Mouse (Mus musculus) kidney, postnatal 0 days (tissue): ENCODE data around the gene Reep3. TPM values are rescaled to one million over a fixed set of nuclear protein-coding genes. Genes with fewer than 3 reads are reported as not detected.

Experiments used
- ATAC-seq: fragments of 200-750 bp; cut with Nextera tagmentation; replicated peaks from 2 replicates; pipeline ENCODE4 v1.8.0; 2017; ENCODE audit warnings: low read depth, moderate number of reproducible peaks, moderate TSS enrichment, moderate library complexity; ENCODE audit not compliant: low FRiP score
- DNase-seq: peaks from one replicate; pipeline ENCODE4 v3.0.0-alpha.2; 2016; ENCODE audit warnings: low spot score
- H3K27ac ChIP-seq: fragments of 300-500 bp; sonication (generic); 2 replicates; pipeline ENCODE4 v1.5.1; 2014; ENCODE audit warnings: mild to moderate bottlenecking
- H3K27me3 ChIP-seq: fragments of 300-500 bp; sonication (generic); 2 replicates; pipeline ENCODE4 v1.6.1; 2014; ENCODE audit warnings: low read length, mixed read lengths; ENCODE audit not compliant: insufficient read depth
- H3K36me3 ChIP-seq: fragments of 300-500 bp; sonication (generic); 2 replicates; pipeline ENCODE4 v1.6.1; 2014; ENCODE audit warnings: low read length, mixed read lengths; ENCODE audit not compliant: insufficient read depth
- H3K4me1 ChIP-seq: fragments of 300-500 bp; sonication (generic); replicated peaks from 2 replicates; pipeline ENCODE4 v1.6.1; 2014; ENCODE audit warnings: antibody characterized with exemption, low read length, mixed read lengths; ENCODE audit not compliant: insufficient read depth
- H3K4me2 ChIP-seq: fragments of 300-500 bp; sonication (generic); 2 replicates; pipeline ENCODE4 v1.6.1; 2014; ENCODE audit warnings: mild to moderate bottlenecking, low read length, moderate library complexity, mixed read lengths
- H3K4me3 ChIP-seq: fragments of 300-500 bp; sonication (generic); replicated peaks from 2 replicates; pipeline ENCODE4 v1.5.1; 2014; ENCODE audit warnings: low read depth, low read length
- H3K9ac ChIP-seq: fragments of 300-500 bp; sonication (generic); 2 replicates; pipeline ENCODE4 v1.6.1; 2014; ENCODE audit warnings: low read depth, low read length
- H3K9me3 ChIP-seq: fragments of 300-500 bp; sonication (generic); replicated peaks from 2 replicates; pipeline ENCODE4 v1.6.1; 2016; ENCODE audit warnings: low read length, inconsistent platforms, mixed read lengths
- CTCF ChIP-seq: IDR thresholded peaks from 2 replicates; pipeline ENCODE4 v1.5.1; 2016; ENCODE audit warnings: antibody characterized with exemption, low read depth, mild to moderate bottlenecking, moderate library complexity
- WGBS: fragments of 180-500 bp; shearing (Covaris S2); extraction: QIAGEN DNeasy Blood & Tissue Kit; methylation state at CpG from one replicate; pipeline ENCODE4 v1.1.7; 2014; 5-methylcytosine and 5-hydroxymethylcytosine counted together
- polyA plus RNA-seq: library from polyadenylated mRNA; unstranded; fragments of >200 nt; fragmentation: Nextera tagmentation; extraction: Ambion mirVana; gene quantifications from 2 replicates; pipeline ENCODE4 v1.2.1, GENCODE M21; 2015

Reep3 gene
- polyA plus RNA-seq, 1 experiment from 2014 or later, result 44.7 TPM

DNA sequence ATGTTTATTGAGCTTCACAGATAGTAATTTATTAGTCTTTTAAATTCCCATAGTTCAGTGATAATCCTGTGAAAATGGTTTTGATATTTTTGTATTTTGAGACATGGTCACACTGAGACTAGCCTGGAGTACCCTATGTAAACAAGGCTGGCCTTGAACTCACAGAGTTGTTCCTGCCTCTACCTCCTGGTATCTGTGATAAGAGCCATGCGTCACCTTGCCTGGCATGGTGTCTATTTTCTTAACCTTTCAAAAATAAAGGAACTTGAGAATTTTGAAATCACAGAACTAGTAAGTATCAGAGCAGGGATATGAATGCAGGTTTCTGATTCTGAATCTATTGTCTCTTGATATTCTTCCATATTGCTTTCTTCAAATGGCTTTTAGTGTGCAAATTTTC lies 35.0 kb upstream of the Reep3 start:
- H3K4me1 ChIP-seq, result peaks cover 3% of the 10 kb centered on the region; the same call in 1 of the 2 replicates
- H3K4me2 ChIP-seq, result no peak overlapping the region
- no peaks in the 10 kb centered on the region for H3K27me3 ChIP-seq
- no peak overlapping the region for H3K4me3 ChIP-seq
- H3K27ac ChIP-seq, result no peak overlapping the region
- H3K9ac ChIP-seq, result no peak overlapping the region
- no peaks in the 10 kb centered on the region for H3K36me3 ChIP-seq
- 84% methylated on average over 1 of the region's 1 CpGs for WGBS
- ATAC-seq (no peak), DNase-seq (no peak)
- H3K9me3 ChIP-seq, result no peaks in the 10 kb centered on the region
- TF ChIP-seq CTCF, result no peak

DNA sequence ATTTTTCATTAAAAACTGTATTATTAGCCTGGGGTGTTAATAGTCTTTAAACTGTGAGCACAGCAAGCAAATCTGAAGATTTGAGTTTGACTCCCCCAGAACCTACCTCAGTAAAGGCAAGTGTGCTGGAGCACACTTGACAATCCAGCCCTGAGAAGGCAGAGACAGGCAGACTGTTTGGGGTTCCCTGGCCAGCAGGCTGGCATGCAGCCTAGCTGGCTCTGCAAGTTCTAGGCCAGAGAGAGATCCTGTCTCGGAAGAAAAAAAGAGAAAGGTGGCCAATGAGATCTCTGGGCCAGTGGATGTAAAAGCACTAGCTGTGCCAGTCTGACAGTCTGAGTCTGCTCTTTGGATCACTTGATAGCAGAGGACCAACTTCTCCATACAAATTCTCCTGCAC lies 32.8 kb upstream of the Reep3 start:
- no peak for TF ChIP-seq CTCF
- Histone ChIP-seq H3K27me3 (no peaks in the 10 kb centered on the region), H3K9ac (no peak overlapping the region), H3K9me3 (no peaks in the 10 kb centered on the region), H3K4me1 (peaks cover 3% of the 10 kb centered on the region; the same call in 1 of the 2 replicates), H3K4me3 (no peak overlapping the region), H3K27ac (no peak overlapping the region), H3K36me3 (no peaks in the 10 kb centered on the region), H3K4me2 (no peak overlapping the region)
- ATAC-seq, result no peak
- no peak for DNase-seq
- WGBS, result 77% methylated on average over 1 of the region's 1 CpGs

DNA sequence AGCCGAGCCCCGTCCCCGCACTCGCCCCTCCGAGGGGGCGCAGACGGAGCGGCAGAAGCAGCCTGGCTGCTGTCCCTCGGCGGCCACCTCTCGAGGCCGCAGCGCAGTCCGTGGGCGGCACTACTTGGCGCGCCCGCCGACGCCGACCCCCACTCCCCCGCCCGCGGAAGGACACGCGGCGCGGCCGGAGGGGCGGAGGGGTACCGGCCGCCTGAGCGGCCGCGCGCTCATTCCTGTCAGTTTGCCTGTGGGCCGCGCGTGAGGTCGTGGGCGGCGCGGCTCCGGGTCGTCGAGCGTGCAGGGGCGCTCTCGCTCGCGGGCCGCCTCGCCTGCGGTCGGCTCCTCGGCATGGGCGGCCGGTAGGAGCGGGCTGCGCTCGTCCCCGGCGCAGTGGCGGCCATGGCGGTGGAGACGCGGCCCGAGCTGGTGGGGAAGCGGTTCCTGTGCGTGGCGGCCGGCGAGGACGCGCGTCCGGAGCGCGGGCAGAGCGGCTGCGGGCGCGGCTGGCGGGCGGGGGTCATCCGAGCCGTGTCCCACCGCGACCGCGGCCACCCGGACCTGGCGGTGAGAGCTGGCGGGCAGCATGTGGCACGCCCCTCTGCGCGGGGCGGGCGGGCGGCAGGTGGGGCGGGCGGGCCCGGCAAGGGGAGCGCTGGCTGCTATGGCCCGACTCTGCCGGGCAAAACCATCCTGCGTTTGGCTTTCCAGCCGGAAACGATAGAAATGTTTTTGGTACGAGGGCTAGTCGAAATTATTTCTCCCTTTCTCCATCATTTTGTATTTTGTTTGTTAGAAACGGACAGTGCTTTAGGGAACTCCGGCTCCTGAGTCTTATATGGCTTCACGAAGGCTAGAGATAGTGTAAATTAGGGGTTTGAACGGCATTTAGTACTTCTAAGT lies 30.4 kb upstream of the Reep3 start:
- WGBS, result under 1% methylated on average over 113 of the region's 115 CpGs
- Histone ChIP-seq H3K4me1 (peaks cover 3% of the 10 kb centered on the region; the same call in 1 of the 2 replicates), H3K36me3 (no peaks in the 10 kb centered on the region), H3K27me3 (no peaks in the 10 kb centered on the region), H3K4me3 (peak overlapping the region; percentile 88), H3K4me2 (peak overlapping the region; percentile 92), H3K27ac (peak overlapping the region; percentile 88), H3K9ac (peak overlapping the region; percentile 81), H3K9me3 (no peaks in the 10 kb centered on the region)
- TF ChIP-seq CTCF, result no peak
- DNase-seq (peak; percentile 64), ATAC-seq (peak; percentile 82)

DNA sequence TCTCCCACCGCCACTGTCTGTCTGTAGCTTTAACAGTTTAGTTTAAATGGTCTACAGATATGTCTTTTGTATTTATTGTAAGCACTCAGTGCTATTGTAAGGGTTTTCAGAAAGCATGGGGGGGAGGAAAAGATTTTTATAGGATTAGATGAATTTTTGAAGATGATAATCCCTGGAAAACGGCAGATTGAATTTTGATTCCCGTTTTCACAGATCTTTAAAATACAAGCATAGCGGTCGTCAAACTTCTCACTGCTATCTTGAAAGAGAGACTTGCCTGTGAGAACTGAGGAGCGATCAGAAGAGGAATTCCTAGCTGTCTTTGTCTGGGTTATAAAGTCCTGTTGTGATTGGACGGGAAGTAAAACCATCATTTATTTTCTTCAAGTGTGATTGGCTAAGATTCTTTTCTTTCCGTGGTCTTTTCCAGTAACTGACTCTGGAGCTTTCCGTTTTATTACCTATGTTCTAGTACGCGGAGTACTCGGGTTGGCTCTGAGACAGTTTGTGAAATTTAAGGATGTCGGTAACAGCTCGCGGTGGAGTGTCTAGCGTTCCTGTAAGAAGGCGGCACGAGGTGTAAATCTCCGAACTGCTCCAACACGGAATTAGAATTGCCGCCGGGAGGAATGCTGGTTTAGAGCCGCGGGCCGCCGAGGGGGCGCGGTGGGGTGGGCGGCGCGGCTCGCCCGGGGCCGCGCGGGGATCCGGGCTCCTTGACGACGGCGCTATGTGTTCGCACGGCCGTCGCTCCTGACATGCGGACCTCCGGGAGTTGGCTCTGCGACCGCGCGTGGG lies 29.5 kb upstream of the Reep3 start:
- peaks cover 3% of the 10 kb centered on the region; the same call in 1 of the 2 replicates for H3K4me1 ChIP-seq
- no peaks in the 10 kb centered on the region for H3K27me3 ChIP-seq
- TF ChIP-seq CTCF, result no peak
- H3K4me3 ChIP-seq, result peak overlapping the region; percentile 88
- under 1% methylated on average over 44 of the region's 50 CpGs for WGBS
- ATAC-seq (peak; percentile 72), DNase-seq (peak; percentile 93)
- H3K9me3 ChIP-seq, result no peaks in the 10 kb centered on the region
- H3K36me3 ChIP-seq, result no peaks in the 10 kb centered on the region
- H3K9ac ChIP-seq, result peak overlapping the region; percentile 81
- peak overlapping the region; percentile 92 for H3K4me2 ChIP-seq
- H3K27ac ChIP-seq, result peak overlapping the region; percentile 88

DNA sequence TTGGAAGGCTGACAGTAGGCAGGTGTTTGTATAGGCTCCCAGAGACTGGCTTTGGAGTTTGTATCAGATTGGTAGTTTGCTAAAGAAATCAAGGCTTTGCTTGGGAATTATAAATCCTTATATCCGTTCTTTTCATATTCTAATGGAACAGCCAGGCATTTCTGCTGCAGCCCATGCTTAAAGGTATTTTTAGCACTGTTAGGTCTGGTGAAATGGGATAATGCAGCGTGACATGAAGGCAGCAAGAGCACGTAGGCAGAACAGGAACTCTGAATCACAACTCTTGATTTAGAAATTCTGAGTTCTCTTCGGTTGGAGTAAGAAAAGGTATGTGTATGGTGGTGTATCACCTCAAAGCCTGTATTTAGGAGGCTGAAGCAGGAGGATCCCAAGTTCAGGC lies 27.4 kb upstream of the Reep3 start:
- ATAC-seq, result no peak
- no peak overlapping the region for H3K27ac ChIP-seq

DNA sequence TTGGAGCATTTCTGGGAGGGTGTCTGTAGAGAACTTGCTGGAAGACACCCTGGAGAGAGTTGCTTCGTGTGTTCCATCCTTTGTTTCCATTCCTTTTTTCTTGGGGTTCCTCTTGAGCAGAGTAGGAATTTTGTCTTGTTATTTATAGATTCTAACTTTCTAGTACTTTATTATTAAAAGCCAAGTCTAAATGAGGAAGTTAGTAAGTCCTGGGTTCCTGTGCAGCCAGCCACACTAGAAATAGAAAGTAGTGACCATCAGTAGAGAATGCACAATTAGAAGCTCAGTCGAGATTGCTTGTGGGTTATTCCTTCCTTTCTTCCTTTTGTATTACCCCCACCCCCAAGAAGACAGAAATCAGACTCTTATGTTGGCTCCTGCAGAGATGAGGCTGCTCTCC lies 27.0 kb upstream of the Reep3 start:
- H3K4me3 ChIP-seq, result no peak overlapping the region
- WGBS, result 56% methylated on average over 2 of the region's 2 CpGs
- DNase-seq (no peak), ATAC-seq (no peak)
- H3K27ac ChIP-seq, result no peak overlapping the region; the same call in 1 of the 2 replicates
- no peak for TF ChIP-seq CTCF
- H3K4me1 ChIP-seq, result peaks cover 11% of the 10 kb centered on the region
- H3K9ac ChIP-seq, result no peak overlapping the region
- no peak overlapping the region for H3K4me2 ChIP-seq
- no peaks in the 10 kb centered on the region for H3K36me3 ChIP-seq
- H3K9me3 ChIP-seq, result no peaks in the 10 kb centered on the region
- H3K27me3 ChIP-seq, result no peaks in the 10 kb centered on the region

More for the DNA sequence above, 27.4 kb upstream of the Reep3 start:
- 80% methylated on average over 4 of the region's 4 CpGs for WGBS
- Histone ChIP-seq H3K4me1 (peaks cover 11% of the 10 kb centered on the region), H3K27me3 (no peaks in the 10 kb centered on the region), H3K4me3 (no peak overlapping the region), H3K9me3 (no peaks in the 10 kb centered on the region), H3K36me3 (no peaks in the 10 kb centered on the region), H3K9ac (no peak overlapping the region), H3K4me2 (no peak overlapping the region)
- no peak for DNase-seq
- TF ChIP-seq CTCF, result no peak
